Comparison of ENCODE assay signal across 25 mouse cellular contexts in genomic region chr9:70506787-70507186, GRCm38 (mm10). TPM values are rescaled to one million over a fixed set of nuclear protein-coding genes. Genes with fewer than 3 reads are reported as not detected.
DNase-seq lines count a peak whose midpoint lies in the region; ATAC-seq and TF ChIP-seq lines count a peak whose summit lies in the region.
"Had no signal": no experiment of that assay in that cellular context is flagged by ENCODE, and none has a peak within 500 bp of the region (broad histone marks: within the 10 kb centered on the region; RNA-seq: fewer than 3 reads in every experiment).

No protein-coding gene starts in this region.

- H3K4me2 ChIP-seq in kidney, embryonic 15.5 days = no peak overlapping the region
- H3K4me2 ChIP-seq: embryonic facial prominence, embryonic 13.5 days; forebrain, embryonic 12.5 days; forebrain, embryonic 15.5 days; heart, embryonic 11.5 days; hindbrain, embryonic 12.5 days had no signal

- ATAC-seq in kidney, embryonic 15.5 days (replicated peaks; ENCODE audit: low FRiP score) = no peak
- ATAC-seq: activated CD4-positive, CD25-positive, alpha-beta regulatory T cell, adult 4 months; forebrain, embryonic 15.5 days had no signal

- H3K9ac ChIP-seq in kidney, embryonic 15.5 days = no peak overlapping the region
- H3K9ac ChIP-seq: embryonic facial prominence, embryonic 13.5 days; forebrain, embryonic 12.5 days; forebrain, embryonic 15.5 days; hindbrain, embryonic 12.5 days had no signal

- no peaks in the 10 kb centered on the region for H3K36me3 ChIP-seq in kidney, embryonic 15.5 days
- H3K36me3 ChIP-seq in thymus, adult 2 months (ENCODE audit: control insufficient read depth, insufficient read depth, low read length) = no peaks in the 10 kb centered on the region
- H3K36me3 ChIP-seq: embryonic facial prominence, embryonic 13.5 days; forebrain, embryonic 12.5 days; forebrain, embryonic 15.5 days; hindbrain, embryonic 12.5 days had no signal

- no peak overlapping the region for H3K4me3 ChIP-seq in kidney, embryonic 15.5 days (replicated peaks)
- no peak overlapping the region for H3K4me3 ChIP-seq in thymus, adult 2 months (ENCODE audit: control insufficient read depth, insufficient read depth, low read length)
- H3K4me3 ChIP-seq: embryonic facial prominence, embryonic 10.5 days; embryonic facial prominence, embryonic 13.5 days; erythroblast, embryonic 14.5 days; forebrain, embryonic 12.5 days; forebrain, embryonic 15.5 days; heart, adult 2 months; hindbrain, embryonic 12.5 days had no signal

- TF ChIP-seq POLR2A in thymus, adult 2 months (IDR thresholded peaks at IDR 0.05; ENCODE audit: control insufficient read depth, extremely low read depth, insufficient read depth, low read length, poor library complexity) = no peak

- no peak for TF ChIP-seq CTCF in thymus, adult 2 months (IDR thresholded peaks at IDR 0.05; ENCODE audit: borderline replicate concordance, control insufficient read depth, extremely low read depth, insufficient read depth, low read length, poor library complexity)

- H3K9me3 ChIP-seq in kidney, embryonic 15.5 days (replicated peaks) = no peaks in the 10 kb centered on the region
- H3K9me3 ChIP-seq: embryonic facial prominence, embryonic 10.5 days; embryonic facial prominence, embryonic 13.5 days; forebrain, embryonic 12.5 days; forebrain, embryonic 15.5 days; hindbrain, embryonic 12.5 days had no signal

- DNase-seq in heart, adult 11 months = peak; percentile 51
- DNase-seq in heart, adult 8-10 months (ENCODE audit: low spot score) = no peak
- DNase-seq in kidney, postnatal 10 days = no peak
- DNase-seq in thymus, adult 2 months = no peak
- DNase-seq in thymus, postnatal 10 days (ENCODE audit: low spot score in 2 of 2) = no peak
- peak; percentile 9 for DNase-seq in thymus, postnatal 25 days
- DNase-seq in layer of hippocampus, postnatal 14 days (ENCODE audit: low spot score in 2 of 2) = no peak
- DNase-seq: adrenal gland, adult 8-10 months; adrenal gland, postnatal 25 days; cerebellum, adult 11-12 months; cerebellum, adult 8-10 months; cerebellum, postnatal 10 days; cerebellum, postnatal 36 days; embryo, embryonic 11 days; gastrocnemius, postnatal 25 days; heart, adult 2 months had no signal

- peaks cover 10% of the 10 kb centered on the region for H3K4me1 ChIP-seq in kidney, embryonic 15.5 days
- peaks cover 8% of the 10 kb centered on the region for H3K4me1 ChIP-seq in thymus, adult 2 months (replicated peaks; ENCODE audit: control insufficient read depth, insufficient read depth, low read length)

- no peaks in the 10 kb centered on the region for H3K27me3 ChIP-seq in kidney, embryonic 15.5 days
- H3K27me3 ChIP-seq in thymus, adult 2 months (ENCODE audit: control insufficient read depth, insufficient read depth, low read length) = no peaks in the 10 kb centered on the region
- H3K27me3 ChIP-seq: embryonic facial prominence, embryonic 13.5 days; forebrain, embryonic 12.5 days; forebrain, embryonic 15.5 days; hindbrain, embryonic 12.5 days had no signal

- peak overlapping the region; percentile 7; the same call in 1 of the 2 replicates for H3K27ac ChIP-seq in kidney, embryonic 15.5 days
- peak overlapping the region; percentile 11; the same call in 1 of the 2 replicates for H3K27ac ChIP-seq in thymus, adult 2 months (ENCODE audit: control insufficient read depth, insufficient read depth, low read length)
- H3K27ac ChIP-seq: embryonic facial prominence, embryonic 10.5 days; embryonic facial prominence, embryonic 13.5 days; forebrain, embryonic 12.5 days; forebrain, embryonic 15.5 days; heart, adult 2 months; hindbrain, embryonic 12.5 days had no signal

- 67% methylated on average over 8 of the region's 8 CpGs for WGBS in kidney, embryonic 15.5 days
- 79% methylated on average over 8 of the region's 8 CpGs for WGBS in thymus, adult 2 months

RNA-seq across cellular contexts. Expression of gene Rnf111, which starts 3.3 kb away (rescaled TPM):
- total RNA-seq in heart, adult 8-10 months (2022) = 10 to 100 TPM; 16.2 to 21.6 (median 19.5) TPM
- 30.3 and 31.7 TPM in 2 replicates for polyA plus RNA-seq in kidney, embryonic 15.5 days (2015; fragmentation: Nextera tagmentation; extraction: Ambion mirVana)
- polyA plus RNA-seq in thymus, adult 2 months (2012; rRNA removed) = 94.5 and 111 TPM in 2 replicates
- total RNA-seq in layer of hippocampus, postnatal 14 days (2021) = 10 to 100 TPM; 38.0 TPM

RNA-seq across cellular contexts. Expression of gene Sltm, which starts 35.8 kb away (rescaled TPM):
- total RNA-seq in heart, adult 8-10 months (2022) = 10 to 100 TPM; 16.0 to 23.0 (median 19.9) TPM
- 55.9 and 63.1 TPM in 2 replicates for polyA plus RNA-seq in kidney, embryonic 15.5 days (2015; fragmentation: Nextera tagmentation; extraction: Ambion mirVana)
- 14.8 and 15.7 TPM in 2 replicates for polyA plus RNA-seq in thymus, adult 2 months (2012; rRNA removed)
- 10 to 100 TPM; 44.0 to 47.0 TPM for total RNA-seq in layer of hippocampus, postnatal 14 days (2021)

Comparison
In these comparisons a context has a peak if more than half of its experiments do, and no peak if none do; other contexts are left out.
1. DNase-seq: peak in heart, adult 11 months (single experiment) and thymus, postnatal 25 days (single experiment); none in heart, adult 8-10 months (single experiment), kidney, postnatal 10 days (single experiment), thymus, adult 2 months (single experiment), thymus, postnatal 10 days (0 of 2) and layer of hippocampus, postnatal 14 days (0 of 2).